Mouse (Mus musculus) retina, postnatal 7 days (tissue): Measurements from ENCODE around the gene Gmpr2.

Source experiments
- DNase-seq: peaks from one replicate; pipeline ENCODE4 v3.0.0-alpha.2; 2012; ENCODE audit warnings: low read depth, low spot score

Gene Gmpr2

DNA sequence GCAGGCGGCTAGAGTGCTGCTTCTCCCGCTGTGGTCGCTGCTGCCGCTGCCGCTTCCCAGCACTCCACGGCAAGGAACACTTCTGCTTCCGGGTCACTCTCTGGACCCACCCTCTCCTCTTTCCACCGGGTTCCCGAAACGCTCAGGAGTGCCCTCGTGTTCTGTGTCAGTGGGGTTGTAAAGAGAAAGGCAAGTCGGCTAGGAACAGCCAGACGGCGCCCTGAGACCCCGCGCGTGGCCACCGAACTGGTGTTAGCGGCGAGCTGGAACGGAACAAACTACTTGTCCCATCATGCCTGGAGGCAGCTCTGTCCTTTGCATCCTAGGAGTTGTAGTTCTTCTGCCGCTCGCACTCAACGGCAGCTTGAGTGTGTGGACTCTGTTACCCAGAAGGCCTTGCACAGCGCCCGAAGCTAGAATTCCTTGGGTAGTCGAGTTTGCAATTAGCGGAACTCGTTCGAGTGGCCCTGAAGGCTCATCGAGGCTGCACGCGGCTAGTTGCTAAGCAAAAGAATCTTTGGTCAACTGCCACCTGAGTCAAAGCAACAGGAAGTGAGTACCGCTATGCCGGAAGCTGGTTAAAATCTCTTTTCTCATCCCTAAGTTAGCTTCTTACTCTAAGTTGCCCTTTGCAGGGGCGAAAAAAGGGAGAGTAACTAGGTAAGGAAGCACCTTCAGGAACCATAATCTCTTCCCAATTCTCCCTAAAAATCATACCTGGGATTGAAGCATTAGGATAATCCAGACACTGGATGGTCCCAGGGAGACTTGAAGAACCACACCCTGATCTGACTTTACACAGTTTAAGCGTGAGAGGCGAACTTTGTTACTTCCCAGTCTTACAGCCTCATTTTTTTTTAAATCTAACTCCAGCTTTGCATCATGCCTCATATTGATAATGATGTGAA is at the start of gene Gmpr2, which contains the start of gene Nedd8:
Gene Gmpr2 (plus strand): TSS at position 109 of the 908 bp plus-strand sequence.
Gene Nedd8 (minus strand): TSS at position 292 of the 908 bp plus-strand sequence.
- peak; percentile 81 for DNase-seq

DNA sequence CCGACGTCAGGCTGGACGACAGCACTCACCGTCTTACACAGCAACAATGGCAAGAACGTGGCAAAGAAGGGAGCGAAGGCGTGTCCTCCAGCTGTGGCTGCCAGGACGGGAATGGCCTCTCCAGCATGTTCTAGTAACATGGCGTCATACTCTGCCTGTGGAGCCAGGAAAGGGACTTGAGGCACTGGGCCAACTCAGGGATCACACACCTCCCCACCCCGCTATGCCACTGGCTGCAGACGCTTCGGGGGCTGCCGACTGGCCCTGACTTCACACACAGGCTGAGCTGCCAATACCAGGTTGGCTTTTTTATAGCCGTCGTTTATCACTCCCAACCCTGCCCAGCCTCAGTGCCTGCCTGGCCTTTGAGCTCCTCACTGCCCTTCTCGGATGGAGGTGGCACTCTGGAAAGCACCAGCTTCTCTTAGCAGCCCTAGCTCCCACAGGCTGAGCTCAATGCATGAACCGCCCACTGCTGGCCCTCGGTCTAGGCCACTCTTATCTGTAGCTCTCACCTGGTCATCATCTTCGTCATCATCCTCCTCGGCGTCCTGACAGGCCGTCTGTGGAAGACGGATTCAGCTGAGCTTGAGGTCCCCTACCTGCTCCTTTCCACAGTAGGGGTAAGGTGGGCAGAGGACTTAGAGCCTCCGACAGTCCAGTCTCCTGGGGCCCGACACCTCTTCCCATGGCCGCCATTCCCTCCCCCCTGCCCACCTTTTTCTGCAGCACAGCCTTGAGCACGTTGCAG is 43.5 kb upstream of the Gmpr2 start:
- no peak for DNase-seq

DNA sequence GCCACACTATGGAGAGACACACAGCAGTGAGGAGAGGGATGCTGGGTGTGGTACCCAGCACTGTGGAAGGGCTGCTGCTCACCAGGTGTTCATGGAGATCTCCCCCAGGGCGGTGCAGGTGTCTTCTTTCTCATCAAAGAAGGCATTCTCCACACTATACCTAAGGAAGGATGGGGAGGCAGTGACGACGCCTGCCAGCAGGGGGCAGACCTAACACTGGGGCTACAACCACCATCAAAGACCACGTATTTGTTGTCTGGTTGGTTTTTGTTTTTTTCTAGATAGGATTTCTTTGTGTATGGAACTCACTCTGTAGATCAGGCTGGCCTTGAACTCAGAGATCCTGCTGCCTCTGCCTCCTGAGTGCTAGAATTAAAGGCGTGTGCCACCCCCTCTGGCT is 42.4 kb upstream of the Gmpr2 start:
- DNase-seq = no peak

DNA sequence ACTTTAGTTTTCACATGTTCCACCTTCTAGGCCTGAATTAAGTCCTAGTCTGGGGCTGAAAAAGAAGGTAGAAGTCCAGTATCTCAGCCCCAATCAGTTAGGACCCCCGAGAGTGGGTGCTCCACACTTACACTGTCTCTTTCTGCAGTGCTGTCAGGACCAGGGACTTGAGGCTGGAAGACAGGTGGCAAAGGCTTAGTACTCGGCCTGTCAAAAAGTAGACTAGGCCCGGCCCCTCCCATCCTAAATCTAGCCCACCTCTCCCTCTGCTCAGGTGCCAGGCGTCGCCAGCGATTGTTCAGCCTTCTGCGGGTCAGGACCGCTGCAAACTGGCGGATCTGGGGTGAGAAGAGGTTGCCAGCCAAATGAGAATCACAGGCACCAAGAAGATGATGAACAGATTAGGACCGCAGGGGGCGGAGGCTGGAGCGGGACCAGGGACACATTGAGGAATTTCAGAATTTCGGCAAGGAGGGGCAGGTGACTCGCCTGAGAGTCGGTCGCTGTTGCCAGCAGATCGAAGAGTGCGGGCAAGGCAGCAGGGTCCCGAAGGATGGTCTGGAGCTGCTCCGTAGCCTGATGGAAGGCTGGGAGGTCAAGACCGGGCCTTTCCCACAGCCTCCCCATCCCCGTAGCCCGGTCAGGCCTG is 36.7 kb upstream of the Gmpr2 start:
- no peak for DNase-seq

DNA sequence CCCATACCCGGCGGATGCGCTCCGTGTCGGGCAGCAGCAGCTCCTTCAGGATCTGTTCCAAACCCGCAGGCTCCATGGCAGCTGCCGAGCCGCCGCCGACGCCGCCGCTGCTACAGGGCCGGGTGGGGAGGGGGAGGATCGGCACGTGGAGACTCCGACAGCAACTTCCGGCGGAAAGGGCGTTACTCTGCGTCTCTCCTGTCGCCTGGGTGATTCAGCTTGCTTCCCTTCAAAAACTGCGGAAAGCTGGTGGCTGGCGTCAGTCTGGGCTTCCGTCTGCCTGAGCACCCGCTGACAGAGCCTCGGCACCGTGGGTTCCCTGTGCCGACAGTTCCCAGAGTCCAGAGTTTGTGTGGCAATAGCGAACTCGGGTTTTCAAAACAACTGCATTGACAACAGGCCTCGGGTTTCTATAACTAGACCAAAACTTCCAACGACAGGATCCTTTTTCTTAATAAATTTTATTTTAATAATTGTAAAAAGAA is 36.2 kb upstream of the Gmpr2 start, which contains the start of gene Ipo4:
Gene Ipo4 (minus strand): TSS at position 435 of the 485 bp plus-strand sequence.
- peak; percentile 82 for DNase-seq

DNA sequence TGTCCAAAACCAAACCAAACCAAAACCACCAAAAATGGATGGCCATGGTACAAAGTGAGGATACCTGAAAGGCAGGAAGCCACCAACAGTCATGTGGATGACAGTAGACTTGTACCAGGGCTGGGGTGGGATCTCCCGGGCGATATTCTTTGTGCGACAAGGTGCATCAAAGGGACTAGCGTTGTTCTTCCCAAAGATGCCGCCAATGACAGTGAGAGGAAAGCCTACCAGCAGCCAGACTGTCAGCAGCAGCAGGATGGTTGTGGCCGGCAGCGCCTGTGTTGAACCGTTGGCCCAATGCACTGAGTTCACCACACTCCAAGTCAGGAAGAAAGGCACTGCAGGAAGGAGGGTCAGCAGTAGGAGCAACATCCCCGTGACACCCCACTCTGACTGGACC is 33.9 kb upstream of the Gmpr2 start, which contains the start of gene Gm49378:
Gene Gm49378 (minus strand): TSS at position 101 of the 400 bp plus-strand sequence.
- DNase-seq = no peak

DNA sequence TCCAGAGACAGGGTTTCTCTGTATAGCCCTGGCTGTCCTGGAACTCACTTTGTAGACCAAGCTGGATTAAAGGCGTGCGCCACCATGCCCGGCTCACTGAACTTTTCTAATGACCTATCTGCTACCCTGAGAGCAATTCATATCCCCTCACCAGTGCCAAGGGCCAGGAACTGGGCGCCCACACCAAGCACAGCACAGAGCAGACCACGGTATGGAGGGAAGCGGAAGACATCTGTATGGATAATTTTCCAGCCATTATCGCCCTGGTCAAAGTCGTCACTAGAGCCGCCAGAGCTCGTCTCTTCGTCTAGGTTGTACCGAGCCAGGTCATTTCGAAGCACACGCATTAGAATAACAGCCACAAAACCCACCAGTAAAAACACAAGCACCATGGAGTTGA is 30.9 kb upstream of the Gmpr2 start:
- DNase-seq = no peak

DNA sequence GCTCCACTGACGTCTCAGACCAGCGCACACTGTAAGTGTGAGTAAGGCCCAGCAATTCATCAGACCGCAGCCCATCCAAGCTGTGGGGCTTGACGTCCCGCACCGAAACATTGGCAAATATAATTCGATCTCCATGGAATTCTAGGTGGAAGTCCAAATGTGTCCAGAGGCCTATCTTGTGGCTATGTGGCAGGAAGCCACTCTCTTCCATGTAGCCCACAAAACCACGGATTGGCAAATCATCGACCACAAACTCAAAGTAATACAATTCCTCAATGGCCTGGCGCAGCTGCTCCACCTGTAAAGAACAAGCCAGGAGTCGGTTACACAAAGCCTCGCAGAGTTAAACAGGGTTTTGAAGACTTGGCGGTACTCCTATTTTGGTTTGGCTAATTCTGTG is 30.4 kb upstream of the Gmpr2 start:
- no peak for DNase-seq

DNA sequence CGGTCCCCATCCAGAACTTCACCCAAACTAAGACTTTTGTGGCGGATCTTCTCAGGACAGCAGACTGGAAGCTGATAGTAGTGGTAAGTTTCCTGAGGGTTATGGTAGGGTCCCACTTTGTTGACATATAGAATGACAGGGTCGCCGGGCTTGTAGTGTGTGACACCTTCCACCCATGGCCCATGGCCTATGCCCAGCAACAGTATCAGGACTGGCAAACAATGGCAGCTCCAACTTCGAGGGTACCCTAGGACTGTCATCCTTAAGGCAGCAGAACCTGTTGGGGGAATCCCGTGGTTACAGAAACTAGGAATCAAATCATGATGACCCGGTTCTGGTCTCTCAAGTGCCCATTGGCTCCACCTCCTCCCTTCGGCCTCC is 29.1 kb upstream of the Gmpr2 start:
- no peak for DNase-seq

DNA sequence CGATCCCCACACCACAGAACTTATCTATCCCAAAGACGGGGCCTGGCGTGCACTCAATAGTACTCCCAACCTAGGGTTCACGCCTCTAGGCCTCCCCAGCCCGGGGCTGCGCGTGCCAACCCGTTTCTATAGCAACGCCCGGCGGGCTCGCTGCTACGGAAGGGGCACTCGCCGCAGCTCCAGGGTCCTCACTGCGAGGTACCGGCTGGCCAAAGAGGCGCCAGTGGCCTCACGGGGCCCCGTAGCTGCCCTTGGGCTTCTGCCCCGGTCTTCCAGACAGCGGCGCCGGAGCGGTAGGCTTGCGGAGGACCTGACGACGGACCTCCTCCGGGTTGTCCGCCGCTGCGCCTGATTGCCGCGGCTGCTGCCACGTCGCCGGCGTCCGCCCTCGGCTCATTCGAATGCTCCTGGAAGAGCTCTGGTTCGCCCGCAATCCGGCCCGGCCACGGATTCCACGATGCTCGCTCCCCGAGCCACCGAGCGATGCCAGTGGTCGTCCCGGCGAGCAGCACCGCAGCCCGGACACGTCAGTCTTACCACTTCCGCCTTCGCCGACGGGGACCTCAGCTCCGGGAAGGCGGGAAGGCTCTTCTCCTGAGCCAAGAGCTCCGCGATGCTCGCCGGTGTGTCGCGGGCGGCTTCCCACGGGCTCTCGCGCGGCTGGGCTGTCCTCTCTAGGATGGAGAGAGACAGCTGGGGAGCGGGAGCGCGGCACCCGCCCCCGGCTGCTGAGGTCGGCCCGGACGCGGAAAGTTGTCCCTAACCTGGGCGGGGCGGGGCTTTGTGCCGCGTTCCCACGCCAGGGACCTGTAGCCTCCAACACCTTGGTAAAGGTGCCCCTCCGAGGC is 28.5 kb upstream of the Gmpr2 start, which contains the start of gene Tm9sf1:
Gene Tm9sf1 (minus strand): TSS at position 747 of the 848 bp plus-strand sequence.
- DNase-seq = peak; percentile 68

DNA sequence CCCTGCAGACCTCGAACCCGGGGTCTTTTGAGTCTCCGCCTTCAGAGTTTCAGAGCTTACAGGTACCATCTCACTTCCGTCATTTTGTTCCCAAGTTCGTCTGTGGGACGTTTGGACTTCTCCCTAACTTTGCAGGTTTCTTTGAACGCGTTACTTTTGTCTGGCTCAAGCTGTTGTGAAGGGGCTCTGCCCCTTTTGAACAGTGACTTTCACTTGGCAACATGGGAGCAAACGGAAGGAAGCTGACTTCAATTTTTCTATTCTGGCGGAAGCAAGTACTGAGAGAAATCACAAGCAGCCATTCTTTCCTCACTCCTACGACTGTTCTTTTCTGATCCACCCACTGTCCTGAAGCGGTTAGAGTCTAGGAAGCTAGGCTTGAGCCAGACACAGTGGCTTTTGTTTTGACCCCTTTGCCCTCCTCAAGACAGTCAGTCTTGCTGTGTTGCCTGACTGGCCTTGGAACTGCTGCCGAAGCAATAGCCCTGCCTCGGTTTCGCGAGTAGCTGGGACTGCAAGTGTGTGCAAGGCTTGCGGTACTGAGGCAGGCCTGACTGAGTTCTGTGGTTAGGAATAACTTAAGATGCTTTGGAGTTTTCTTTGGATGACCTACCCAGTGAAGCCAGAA is 27.4 kb upstream of the Gmpr2 start:
- DNase-seq = no peak

DNA sequence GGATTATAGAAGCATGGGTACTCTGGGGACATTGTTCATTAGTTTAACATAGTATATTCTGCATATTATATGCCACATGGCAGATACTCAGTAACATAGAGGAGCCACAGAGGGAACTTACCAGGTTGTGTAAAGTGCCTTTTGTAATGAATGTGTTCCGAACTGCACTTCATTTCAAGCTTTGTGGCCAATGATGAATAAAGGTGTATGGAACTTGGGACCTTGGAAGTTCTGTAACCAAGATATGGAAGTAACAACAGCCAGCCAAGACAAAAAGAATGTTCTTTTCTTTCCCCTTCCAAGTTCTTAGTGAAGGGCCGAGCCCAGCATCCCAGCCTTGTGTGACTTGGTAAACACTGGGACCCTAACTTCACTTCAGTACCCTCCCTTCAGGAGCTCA is 21.9 kb upstream of the Gmpr2 start, which contains the start of gene Tssk4:
Gene Tssk4 (plus strand): TSS at position 301 of the 400 bp plus-strand sequence.
- no peak for DNase-seq

DNA sequence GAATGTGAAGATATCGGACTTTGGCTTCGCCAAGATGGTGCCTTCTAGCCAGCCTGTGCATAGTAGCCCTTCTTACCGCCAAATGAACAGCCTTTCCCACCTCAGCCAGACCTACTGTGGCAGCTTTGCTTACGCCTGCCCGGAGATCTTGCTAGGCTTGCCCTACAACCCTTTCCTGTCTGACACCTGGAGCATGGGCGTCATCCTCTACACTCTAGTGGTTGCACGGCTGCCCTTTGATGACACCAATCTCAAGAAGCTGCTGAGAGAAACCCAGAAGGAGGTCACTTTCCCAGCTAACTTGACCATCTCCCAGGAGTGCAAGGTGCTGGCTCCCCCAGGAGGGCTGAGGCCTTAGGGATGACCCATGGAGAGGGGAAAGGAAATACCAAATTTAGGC is 20.2 kb upstream of the Gmpr2 start:
- DNase-seq = no peak

DNA sequence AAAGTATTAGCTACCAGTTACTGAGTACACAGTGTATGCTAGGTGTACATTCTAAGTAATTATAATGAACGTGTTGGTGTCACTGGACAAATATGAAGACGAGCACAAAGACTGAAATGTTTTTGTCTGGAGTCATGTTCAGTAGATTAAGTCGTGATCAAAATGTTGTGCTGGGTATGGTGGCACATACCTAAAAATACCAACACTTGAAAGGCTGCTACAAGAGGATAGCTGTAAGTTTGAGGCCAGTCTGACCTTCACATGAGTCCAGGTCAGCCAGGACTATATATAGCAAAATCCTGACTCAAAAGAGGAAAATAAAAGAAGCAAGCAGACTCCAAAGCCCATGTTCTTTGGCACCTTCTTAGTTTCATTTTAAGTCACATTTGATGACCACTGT is 14.8 kb upstream of the Gmpr2 start:
- DNase-seq = no peak

DNA sequence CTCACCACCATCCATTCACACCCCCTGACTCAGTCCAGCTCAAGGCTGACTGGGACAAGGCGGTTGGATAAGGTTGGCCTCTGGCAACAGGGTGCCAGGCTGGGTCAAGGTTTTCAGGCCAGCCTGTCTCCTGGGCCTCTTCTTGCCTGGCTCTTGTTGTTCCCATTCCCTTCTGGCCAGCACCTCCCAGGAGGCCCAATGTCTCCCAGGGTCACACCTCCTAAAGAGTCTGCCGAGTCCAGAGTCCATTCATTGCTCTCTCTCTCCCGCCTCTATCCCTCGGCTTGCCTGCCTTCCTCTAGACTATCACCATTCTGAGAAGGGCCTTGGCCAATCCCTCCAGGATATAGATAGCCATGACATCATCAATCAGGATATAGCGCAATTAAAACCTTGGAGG is 13.7 kb upstream of the Gmpr2 start:
- DNase-seq = no peak

DNA sequence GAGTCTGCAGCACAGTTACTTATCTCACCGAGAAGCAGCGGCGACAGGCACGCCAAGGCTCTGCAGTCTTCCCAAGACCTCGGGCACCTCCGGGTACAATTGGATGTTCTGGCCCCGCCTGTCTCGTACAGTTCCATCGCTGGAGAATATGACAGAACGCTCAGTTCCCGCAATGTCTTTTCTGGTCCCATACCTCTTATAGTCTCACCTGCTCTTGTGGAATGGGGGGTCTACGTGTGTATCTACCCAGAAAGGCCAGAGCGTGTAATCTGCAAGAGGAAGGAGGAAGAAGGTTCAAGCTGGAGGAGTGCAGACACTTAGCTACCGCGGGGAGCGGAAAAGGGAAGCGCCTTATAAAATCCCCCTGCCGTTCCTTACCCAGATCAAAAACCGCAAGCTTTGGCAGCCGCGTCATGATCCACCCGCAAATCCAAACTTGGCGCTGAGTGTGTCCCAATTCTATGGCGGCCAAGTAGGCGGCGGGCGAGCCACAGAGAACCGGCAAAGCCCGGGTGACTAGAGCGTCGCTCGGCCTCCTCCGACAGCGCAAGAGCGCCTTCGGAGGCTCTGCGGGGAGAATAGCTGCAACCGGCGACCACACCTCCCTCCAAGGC is 11.7 kb upstream of the Gmpr2 start, which contains the start of gene Mdp1:
Gene Mdp1 (minus strand): TSS at position 549 of the 614 bp plus-strand sequence.
- DNase-seq = peak; percentile 84

DNA sequence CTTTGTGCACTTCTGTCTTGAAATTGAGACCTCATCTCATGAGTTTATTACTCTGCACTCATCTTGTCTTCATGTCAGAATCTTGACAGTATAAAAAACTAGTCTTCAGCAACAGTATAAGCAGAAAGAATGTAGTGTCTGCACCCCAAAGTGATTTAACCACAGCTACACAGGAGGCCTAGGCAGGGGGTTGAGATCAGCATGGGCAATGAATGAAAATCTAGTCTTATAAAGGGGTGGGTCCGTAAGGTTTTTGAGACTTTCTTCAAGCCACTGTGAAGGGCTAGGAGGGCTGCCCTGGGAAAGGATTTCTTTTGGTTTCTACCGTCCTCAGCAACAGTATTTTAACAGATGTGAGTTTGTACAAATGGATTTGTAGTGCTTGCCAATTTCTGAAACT is 11.1 kb upstream of the Gmpr2 start:
- DNase-seq = no peak

DNA sequence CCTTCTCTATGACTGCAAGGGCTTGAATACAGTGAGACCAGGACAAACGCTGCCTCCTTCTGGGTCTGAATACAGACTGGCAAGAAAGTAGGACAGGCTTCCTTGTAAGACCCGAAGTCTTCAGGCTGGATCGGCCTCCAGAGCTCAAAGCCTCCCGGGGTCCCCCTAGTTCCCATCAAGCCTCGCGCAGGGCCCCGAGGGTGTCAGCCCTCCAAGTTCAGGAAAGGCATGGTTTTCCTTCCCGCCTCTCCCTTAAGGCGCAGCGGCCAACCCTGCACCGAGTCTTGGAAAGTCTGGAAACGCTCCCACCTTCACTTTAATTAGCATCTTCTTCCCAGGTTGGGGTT is 282 bp upstream of the Gmpr2 start:
- DNase-seq = no peak

DNA sequence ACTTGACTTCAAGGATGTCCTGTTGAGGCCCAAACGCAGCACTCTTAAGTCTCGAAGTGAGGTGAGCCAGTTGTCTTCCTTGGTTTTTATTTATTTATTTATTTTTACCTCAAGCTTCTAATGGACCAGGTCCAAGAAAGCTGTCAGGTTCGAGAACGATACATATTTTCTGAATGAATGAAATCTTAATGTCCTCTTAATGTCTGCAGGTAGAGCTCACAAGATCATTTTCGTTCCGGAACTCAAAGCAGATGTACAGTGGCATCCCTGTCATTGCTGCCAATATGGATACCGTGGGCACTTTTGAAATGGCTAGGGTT is 960 bp downstream of the Gmpr2 start:
- no peak for DNase-seq

DNA sequence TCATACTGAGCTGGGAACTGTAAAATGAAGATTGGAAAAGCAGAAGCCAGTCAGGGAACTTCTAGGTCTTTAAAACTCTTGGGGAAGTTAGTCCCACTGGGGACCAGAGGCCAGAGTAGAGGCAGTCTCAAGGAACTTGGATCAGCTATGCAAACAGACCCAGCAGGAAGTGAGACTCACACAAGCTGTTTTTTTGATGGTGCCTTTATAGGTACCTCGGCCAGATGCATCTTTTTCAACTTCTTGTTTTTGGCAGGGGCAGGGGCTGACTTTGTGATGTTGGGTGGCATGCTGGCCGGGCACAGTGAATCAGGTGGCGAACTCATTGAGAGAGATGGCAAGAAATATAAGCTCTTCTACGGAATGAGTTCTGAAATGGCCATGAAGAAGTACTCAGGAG is 5.9 kb downstream of the Gmpr2 start:
- no peak for DNase-seq
